Mouse (Mus musculus): ENCODE results near the gene Hspe1. TPM values are rescaled to one million over a fixed set of nuclear protein-coding genes. Genes with fewer than 3 reads are reported as not detected.

Hspe1 gene
- polyA plus RNA-seq (2015; fragmentation: Nextera tagmentation; extraction: Ambion mirVana): 245 and 281 TPM in 2 replicates

DNA sequence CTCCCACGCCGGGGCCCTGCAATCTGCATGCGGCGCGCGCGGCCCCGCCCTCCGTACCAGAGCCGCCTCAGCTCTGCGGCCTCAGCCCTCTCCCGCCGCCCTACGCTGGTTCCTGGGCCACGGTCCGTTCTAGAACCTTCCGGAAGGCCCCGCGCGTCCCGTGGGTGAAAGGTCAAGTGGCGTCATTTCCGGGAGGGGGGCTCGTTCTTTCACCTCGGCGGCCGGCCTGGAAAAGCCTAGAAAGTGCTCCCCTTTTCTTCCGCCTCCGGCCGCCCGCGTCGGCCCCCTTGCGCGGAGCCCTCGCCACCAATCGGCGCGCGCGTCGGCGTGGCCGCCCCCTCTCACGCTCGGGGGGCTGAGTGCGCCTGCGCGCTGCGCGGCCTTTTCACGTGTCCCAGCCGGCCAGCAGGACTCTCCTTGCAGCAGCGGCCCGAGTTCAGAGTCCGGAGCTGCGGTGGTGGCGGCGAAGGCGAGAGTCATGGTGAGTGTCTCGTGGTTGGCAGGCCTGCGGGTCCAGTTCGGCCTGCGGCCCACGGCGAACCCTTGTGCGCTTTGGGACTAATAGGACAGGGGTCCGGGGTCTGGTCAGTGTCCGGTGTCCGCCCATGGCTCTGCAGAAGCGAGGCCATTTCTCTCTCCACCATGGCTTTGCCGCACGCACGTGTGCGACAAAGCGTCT is at the start of gene Hspe1, which contains the start of gene Hspd1:
Hspe1 (plus strand) TSS at position 201 of the 679 bp plus-strand sequence.
Hspd1 (minus strand) TSS at position 312 of the 679 bp plus-strand sequence.
- WGBS: under 1% methylated on average over 66 of the region's 76 CpGs
- H3K27ac ChIP-seq (ENCODE audit: low read length): peak within 1 kb of the TSS; percentile 97
- peak within 1 kb of the TSS; percentile 87 for H3K4me2 ChIP-seq (ENCODE audit: low read depth, low read length)
- no peaks in the 10 kb centered on the region for H3K9me3 ChIP-seq (ENCODE audit: control insufficient read depth, low read length)
- H3K4me1 ChIP-seq (replicated peaks; ENCODE audit: control insufficient read depth, insufficient read depth, low read length): peaks cover 25% of the 10 kb centered on the region
- peaks cover 19% of the 10 kb centered on the region for H3K36me3 ChIP-seq (ENCODE audit: control insufficient read depth, insufficient read depth, low read length)
- peak within 1 kb of the TSS; percentile 96 for H3K9ac ChIP-seq (ENCODE audit: low read length)
- no peaks in the 10 kb centered on the region for H3K27me3 ChIP-seq (ENCODE audit: control insufficient read depth, insufficient read depth, low read depth, low read length)
- peak within 1 kb of the TSS; percentile 99 for H3K4me3 ChIP-seq (ENCODE audit: low read length)
- peak; percentile 96 for ATAC-seq (ENCODE audit: low read depth)

DNA sequence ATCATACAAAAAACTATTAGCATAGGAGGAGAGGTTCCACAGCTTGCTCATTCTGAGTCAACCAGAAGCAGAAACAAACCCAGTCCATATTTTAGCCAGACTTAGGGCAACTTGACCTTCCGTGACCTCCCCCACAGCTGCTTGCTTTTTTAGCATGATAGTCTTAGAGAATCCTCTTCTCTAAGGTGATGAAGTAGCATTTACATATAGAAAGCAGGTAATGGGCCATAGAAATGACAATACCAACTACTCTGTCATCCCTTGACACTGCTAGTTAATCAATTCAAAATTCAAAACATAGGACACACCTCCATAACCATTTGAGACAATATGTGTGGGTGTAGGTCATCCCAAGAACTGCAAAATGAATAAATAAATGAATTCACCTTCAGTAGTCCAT is 48.0 kb upstream of the Hspe1 start:
- Histone ChIP-seq H3K27me3 (ENCODE audit: control insufficient read depth, insufficient read depth, low read depth, low read length) (no peaks in the 10 kb centered on the region), H3K4me3 (ENCODE audit: low read length) (no peak overlapping the region), H3K36me3 (ENCODE audit: control insufficient read depth, insufficient read depth, low read length) (no peaks in the 10 kb centered on the region), H3K4me2 (ENCODE audit: low read depth, low read length) (no peak overlapping the region), H3K4me1 (replicated peaks; ENCODE audit: control insufficient read depth, insufficient read depth, low read length) (no peaks in the 10 kb centered on the region), H3K27ac (ENCODE audit: low read length) (no peak overlapping the region), H3K9ac (ENCODE audit: low read length) (no peak overlapping the region), H3K9me3 (ENCODE audit: control insufficient read depth, low read length) (no peaks in the 10 kb centered on the region)
- no peak for ATAC-seq (ENCODE audit: low read depth)
- 84% methylated on average over 1 of the region's 1 CpGs for WGBS

DNA sequence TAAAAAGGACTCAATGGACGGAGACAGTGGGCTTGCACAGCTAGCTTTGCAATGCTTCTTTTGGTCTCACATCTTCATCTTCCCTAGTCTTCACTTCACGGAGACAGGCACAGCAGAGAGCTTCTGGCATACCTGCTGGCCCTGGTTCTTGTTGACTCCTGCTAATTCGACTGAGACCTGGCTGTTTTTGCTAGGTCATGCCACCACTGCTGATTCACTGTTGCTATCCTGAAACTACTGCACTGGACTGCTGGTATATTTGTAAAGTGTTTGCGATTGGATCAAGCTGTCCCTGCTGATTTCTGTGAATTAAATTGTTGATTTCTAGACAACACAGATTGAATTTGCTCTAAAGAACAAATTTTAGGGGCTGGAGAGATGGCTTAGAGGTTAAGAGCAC is 46.2 kb upstream of the Hspe1 start:
- no peaks in the 10 kb centered on the region for H3K36me3 ChIP-seq (ENCODE audit: control insufficient read depth, insufficient read depth, low read length)
- H3K9me3 ChIP-seq (ENCODE audit: control insufficient read depth, low read length): no peaks in the 10 kb centered on the region
- ATAC-seq (ENCODE audit: low read depth): no peak
- H3K9ac ChIP-seq (ENCODE audit: low read length): no peak overlapping the region
- H3K4me3 ChIP-seq (ENCODE audit: low read length): no peak overlapping the region
- H3K4me2 ChIP-seq (ENCODE audit: low read depth, low read length): no peak overlapping the region
- 80% methylated on average over 4 of the region's 4 CpGs for WGBS
- no peaks in the 10 kb centered on the region for H3K27me3 ChIP-seq (ENCODE audit: control insufficient read depth, insufficient read depth, low read depth, low read length)
- H3K4me1 ChIP-seq (replicated peaks; ENCODE audit: control insufficient read depth, insufficient read depth, low read length): no peaks in the 10 kb centered on the region
- no peak overlapping the region for H3K27ac ChIP-seq (ENCODE audit: low read length)

DNA sequence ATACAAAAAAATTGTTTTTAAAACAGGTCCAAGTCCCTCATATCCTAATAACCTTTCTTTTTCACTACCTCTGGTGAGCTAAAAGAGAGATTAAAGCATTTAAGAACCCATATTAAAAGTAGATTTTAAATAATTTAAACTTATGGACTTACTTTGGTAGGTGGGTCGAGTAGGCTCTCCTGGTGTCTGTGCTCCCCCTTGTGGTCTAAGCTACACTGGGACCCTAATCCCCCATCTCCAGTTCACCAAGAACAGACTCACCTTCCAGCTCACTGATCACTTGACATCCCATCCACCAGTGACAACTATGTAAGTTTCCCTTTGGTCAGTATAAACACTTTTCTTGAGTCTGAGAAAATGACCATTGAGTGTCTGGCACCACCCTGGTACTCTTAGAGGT is 45.7 kb upstream of the Hspe1 start:
- 53% methylated on average over 1 of the region's 1 CpGs for WGBS
- no peak overlapping the region for H3K4me2 ChIP-seq (ENCODE audit: low read depth, low read length)
- H3K4me3 ChIP-seq (ENCODE audit: low read length): no peak overlapping the region
- no peaks in the 10 kb centered on the region for H3K4me1 ChIP-seq (replicated peaks; ENCODE audit: control insufficient read depth, insufficient read depth, low read length)
- ATAC-seq (ENCODE audit: low read depth): no peak
- no peaks in the 10 kb centered on the region for H3K36me3 ChIP-seq (ENCODE audit: control insufficient read depth, insufficient read depth, low read length)
- no peaks in the 10 kb centered on the region for H3K9me3 ChIP-seq (ENCODE audit: control insufficient read depth, low read length)
- no peaks in the 10 kb centered on the region for H3K27me3 ChIP-seq (ENCODE audit: control insufficient read depth, insufficient read depth, low read depth, low read length)
- H3K27ac ChIP-seq (ENCODE audit: low read length): no peak overlapping the region
- H3K9ac ChIP-seq (ENCODE audit: low read length): no peak overlapping the region

DNA sequence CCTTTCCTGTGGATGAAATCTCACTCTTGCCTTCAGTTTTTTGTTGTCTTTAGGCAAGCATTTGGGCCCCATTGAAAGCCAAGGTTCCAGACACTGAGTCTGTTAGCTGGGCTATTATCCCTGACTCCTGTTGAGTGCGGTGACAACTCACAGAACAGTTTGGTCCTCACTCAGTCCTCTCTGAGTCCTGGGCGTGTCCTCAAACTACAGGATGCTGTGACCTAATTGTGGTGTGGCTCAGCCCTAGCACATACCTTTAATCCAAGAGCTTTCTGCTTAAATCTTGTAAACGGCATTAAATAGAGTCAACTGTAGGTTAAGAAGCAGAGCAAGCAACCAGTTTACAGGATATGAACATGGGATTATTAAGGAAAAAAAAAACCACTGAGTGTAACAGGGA is 44.8 kb upstream of the Hspe1 start:
- 77% methylated on average over 3 of the region's 3 CpGs for WGBS
- H3K27ac ChIP-seq (ENCODE audit: low read length): no peak overlapping the region
- H3K9me3 ChIP-seq (ENCODE audit: control insufficient read depth, low read length): no peaks in the 10 kb centered on the region
- H3K4me2 ChIP-seq (ENCODE audit: low read depth, low read length): no peak overlapping the region
- H3K4me3 ChIP-seq (ENCODE audit: low read length): no peak overlapping the region
- ATAC-seq (ENCODE audit: low read depth): no peak
- no peaks in the 10 kb centered on the region for H3K36me3 ChIP-seq (ENCODE audit: control insufficient read depth, insufficient read depth, low read length)
- H3K27me3 ChIP-seq (ENCODE audit: control insufficient read depth, insufficient read depth, low read depth, low read length): no peaks in the 10 kb centered on the region
- no peaks in the 10 kb centered on the region for H3K4me1 ChIP-seq (replicated peaks; ENCODE audit: control insufficient read depth, insufficient read depth, low read length)
- no peak overlapping the region for H3K9ac ChIP-seq (ENCODE audit: low read length)

DNA sequence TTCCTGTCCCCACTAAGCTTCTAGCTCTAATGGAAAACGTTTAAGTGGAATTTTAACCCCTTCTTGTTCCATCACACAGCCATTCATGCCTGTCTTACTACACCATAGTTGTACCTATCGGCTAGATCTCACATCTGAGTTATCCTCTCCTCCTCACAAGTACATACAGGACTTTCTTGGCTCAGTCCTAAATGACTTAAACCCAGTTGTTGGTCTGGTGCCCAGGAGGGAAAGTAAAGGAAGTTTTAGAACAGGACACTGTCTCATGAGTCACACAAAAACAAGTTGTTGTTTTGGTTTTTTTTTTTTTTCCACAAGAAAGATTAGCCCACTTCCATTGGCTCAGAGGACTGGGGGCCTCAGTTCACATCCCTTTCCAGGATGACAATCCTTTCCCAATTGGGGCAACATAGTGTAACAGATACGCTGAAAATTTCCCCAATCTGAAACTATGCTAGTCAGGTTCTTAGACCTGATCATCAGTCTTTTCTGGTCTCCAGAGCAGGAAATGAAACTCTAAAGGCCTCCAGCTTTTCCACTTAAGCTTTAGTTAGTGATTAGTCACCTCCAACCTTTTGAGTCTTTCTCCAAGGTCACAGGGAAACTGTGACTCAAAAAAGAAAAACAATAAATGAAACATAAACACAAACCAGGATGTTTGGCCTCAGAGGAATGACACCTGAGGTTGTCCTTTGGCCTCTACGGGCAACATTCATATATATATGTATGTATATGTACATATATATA is 38.9 kb upstream of the Hspe1 start:
- 65% methylated on average over 4 of the region's 4 CpGs for WGBS
- Histone ChIP-seq H3K4me1 (replicated peaks; ENCODE audit: control insufficient read depth, insufficient read depth, low read length) (peaks cover 11% of the 10 kb centered on the region), H3K27ac (ENCODE audit: low read length) (no peak overlapping the region), H3K4me3 (ENCODE audit: low read length) (no peak overlapping the region), H3K27me3 (ENCODE audit: control insufficient read depth, insufficient read depth, low read depth, low read length) (no peaks in the 10 kb centered on the region; the same call in 1 of the 2 replicates), H3K36me3 (ENCODE audit: control insufficient read depth, insufficient read depth, low read length) (no peaks in the 10 kb centered on the region), H3K9me3 (ENCODE audit: control insufficient read depth, low read length) (no peaks in the 10 kb centered on the region), H3K9ac (ENCODE audit: low read length) (no peak overlapping the region), H3K4me2 (ENCODE audit: low read depth, low read length) (no peak overlapping the region)
- no peak for ATAC-seq (ENCODE audit: low read depth)

DNA sequence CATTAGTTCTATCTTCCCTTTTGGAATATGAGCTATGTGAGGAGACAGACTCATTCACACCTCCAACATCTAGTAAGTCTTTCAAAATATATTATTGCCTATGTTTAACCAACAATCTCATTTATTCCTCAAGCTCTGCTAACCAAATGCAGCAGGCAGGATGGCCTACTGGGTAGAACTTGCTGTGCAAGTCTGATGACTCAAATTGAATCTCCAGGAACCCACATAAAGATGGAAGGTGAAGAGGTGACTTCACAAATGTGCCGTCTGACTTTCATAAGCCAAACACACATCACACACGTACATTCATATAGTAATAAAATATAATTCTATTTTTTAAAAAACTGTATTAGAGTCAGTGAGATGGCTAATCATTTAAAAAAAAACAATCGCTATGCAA is 36.3 kb upstream of the Hspe1 start:
- H3K27ac ChIP-seq (ENCODE audit: low read length): no peak overlapping the region; the same call in 1 of the 2 replicates
- WGBS: 63% methylated on average over 3 of the region's 3 CpGs
- ATAC-seq (ENCODE audit: low read depth): no peak

DNA sequence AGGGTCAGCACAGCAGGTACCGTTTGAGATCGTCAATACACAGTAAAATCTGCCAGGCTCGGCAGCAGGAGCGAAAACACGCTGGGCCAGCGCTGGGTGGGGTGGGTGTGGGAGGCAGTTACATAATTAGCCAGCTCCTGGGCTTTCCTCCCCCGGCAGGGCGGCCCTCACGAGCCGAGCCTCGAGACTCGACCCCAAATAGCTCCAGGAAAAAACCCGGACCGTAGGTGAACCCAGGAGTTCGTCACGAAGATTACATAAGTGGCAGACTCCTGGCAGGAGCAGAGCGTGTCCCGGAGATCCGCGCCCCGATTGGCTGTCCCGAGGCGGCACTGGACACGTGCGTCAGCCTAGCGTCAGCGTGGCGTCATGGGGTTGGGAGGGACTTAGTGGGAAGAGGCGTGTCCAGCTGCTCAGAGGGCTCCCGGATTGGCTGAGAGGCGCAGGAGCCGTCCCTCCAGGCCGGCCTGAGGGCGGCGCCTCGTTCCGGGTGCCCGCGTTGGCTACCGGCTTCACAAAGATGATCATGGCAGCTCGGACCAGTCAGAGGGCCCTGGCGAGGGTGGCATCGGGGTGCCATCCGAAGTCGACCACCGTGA is 35.5 kb upstream of the Hspe1 start, which contains the start of gene Coq10b:
Coq10b (plus strand) TSS at position 416 of the 599 bp plus-strand sequence.
- Histone ChIP-seq H3K36me3 (ENCODE audit: control insufficient read depth, insufficient read depth, low read length) (peaks cover 3% of the 10 kb centered on the region; the same call in 1 of the 2 replicates), H3K4me2 (ENCODE audit: low read depth, low read length) (peak within 1 kb of the TSS; percentile 92), H3K9me3 (ENCODE audit: control insufficient read depth, low read length) (no peaks in the 10 kb centered on the region), H3K4me3 (ENCODE audit: low read length) (peak within 1 kb of the TSS; percentile 64), H3K27me3 (ENCODE audit: control insufficient read depth, insufficient read depth, low read depth, low read length) (no peaks in the 10 kb centered on the region; the same call in 1 of the 2 replicates), H3K27ac (ENCODE audit: low read length) (peak within 1 kb of the TSS; percentile 81), H3K4me1 (replicated peaks; ENCODE audit: control insufficient read depth, insufficient read depth, low read length) (peaks cover 11% of the 10 kb centered on the region), H3K9ac (ENCODE audit: low read length) (peak within 1 kb of the TSS; percentile 75)
- ATAC-seq (ENCODE audit: low read depth): peak; percentile 100
- WGBS: 1% methylated on average over 46 of the region's 46 CpGs

More for the DNA sequence above, 36.3 kb upstream of the Hspe1 start:
- Histone ChIP-seq H3K4me3 (ENCODE audit: low read length) (peak overlapping the region; percentile 64), H3K9ac (ENCODE audit: low read length) (peak overlapping the region; percentile 75), H3K36me3 (ENCODE audit: control insufficient read depth, insufficient read depth, low read length) (peaks cover under 1% of the 10 kb centered on the region; the same call in 1 of the 2 replicates), H3K27me3 (ENCODE audit: control insufficient read depth, insufficient read depth, low read depth, low read length) (no peaks in the 10 kb centered on the region; the same call in 1 of the 2 replicates), H3K4me1 (replicated peaks; ENCODE audit: control insufficient read depth, insufficient read depth, low read length) (peaks cover 11% of the 10 kb centered on the region), H3K4me2 (ENCODE audit: low read depth, low read length) (peak overlapping the region; percentile 92; the same call in 1 of the 2 replicates), H3K9me3 (ENCODE audit: control insufficient read depth, low read length) (no peaks in the 10 kb centered on the region)

DNA sequence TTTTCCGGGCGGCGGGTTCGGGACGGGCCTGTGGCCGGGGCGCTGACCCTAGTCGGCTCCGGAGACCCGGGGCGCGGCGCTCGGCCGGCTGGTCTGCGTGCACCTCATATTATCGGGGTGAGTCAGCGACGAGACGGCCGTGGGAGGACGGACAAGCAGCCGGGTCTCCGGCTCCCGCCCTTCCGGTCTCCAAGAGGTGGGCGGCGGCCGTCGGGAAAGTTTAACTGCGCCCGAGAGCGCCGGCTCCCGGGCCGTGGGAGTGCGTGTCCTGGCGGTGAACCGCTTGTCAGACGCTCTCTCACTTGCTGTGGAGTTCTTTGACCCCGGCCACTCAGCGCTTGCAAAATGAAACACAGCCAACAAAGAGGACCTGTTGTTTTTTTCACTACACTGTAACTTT is 34.9 kb upstream of the Hspe1 start:
- Histone ChIP-seq H3K4me1 (replicated peaks; ENCODE audit: control insufficient read depth, insufficient read depth, low read length) (peaks cover 11% of the 10 kb centered on the region), H3K9ac (ENCODE audit: low read length) (peak overlapping the region; percentile 69), H3K4me3 (ENCODE audit: low read length) (peak overlapping the region; percentile 64), H3K36me3 (ENCODE audit: control insufficient read depth, insufficient read depth, low read length) (peaks cover 3% of the 10 kb centered on the region; the same call in 1 of the 2 replicates), H3K9me3 (ENCODE audit: control insufficient read depth, low read length) (no peaks in the 10 kb centered on the region), H3K27ac (ENCODE audit: low read length) (peak overlapping the region; percentile 79), H3K27me3 (ENCODE audit: control insufficient read depth, insufficient read depth, low read depth, low read length) (no peaks in the 10 kb centered on the region; the same call in 1 of the 2 replicates), H3K4me2 (ENCODE audit: low read depth, low read length) (peak overlapping the region; percentile 59)
- under 1% methylated on average over 42 of the region's 42 CpGs for WGBS
- ATAC-seq (ENCODE audit: low read depth): peak; percentile 64

Measured in lung, embryonic 16.5 days (tissue).